Mouse (Mus musculus) embryo, embryonic 9.5 days (tissue): ENCODE measurements around the gene Arglu1.
A peak's percentile ranks its signal among the peaks of the same experiment; 100 is the strongest.

ENCODE experiments used
- DNase-seq: peaks from one replicate; pipeline ENCODE4 v3.0.0-alpha.2; 2017; ENCODE audit errors: extremely low spot score

Arglu1 gene

DNA sequence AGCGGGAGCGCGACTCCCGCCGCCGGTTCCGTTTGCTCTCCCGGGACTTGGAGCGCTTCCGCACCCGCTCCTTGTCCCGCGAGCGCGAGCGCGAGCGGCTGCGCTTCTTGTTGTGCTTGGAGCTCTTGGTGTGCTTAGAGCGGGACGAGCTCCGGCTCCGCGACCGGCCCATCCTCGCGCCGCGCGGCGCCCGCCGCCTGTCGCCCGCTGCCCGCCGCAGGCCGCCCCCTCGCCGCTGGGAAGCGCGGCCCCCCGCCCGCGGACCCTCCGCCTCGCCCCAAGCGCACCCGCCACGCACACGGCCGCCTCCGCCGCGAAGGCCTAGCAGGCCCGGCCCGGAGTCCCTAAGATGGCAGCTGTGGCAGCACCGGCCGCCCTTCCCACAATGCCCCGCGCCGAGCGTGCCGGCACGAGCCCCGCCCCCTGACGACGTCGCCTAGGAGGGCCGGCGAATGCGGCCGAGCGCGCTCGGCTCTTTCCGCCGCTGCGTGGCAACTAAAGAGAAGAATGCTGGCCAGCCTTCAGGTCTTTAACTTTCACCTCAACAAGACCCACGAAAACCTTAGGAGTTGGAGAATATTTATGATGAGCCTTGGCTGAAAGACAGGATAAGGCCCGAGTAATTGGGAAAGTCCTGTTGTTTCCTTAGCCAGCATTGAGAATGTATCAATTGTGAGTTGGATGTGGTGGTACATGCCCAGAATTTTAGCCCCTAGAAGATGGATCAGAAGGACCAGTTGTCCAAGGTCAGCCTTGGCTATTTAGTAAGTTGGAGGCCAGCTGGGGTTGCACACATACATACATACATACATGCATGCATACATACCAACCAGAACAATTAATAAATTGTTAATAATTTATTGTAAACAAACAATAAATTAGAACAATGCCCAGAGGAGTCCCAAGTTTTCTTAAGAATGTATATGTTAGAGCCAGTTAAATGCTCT, at the start of gene Arglu1:
Arglu1 (minus strand) TSS at position 376 of the 947 bp plus-strand sequence.
- peak; percentile 94 for DNase-seq

DNA sequence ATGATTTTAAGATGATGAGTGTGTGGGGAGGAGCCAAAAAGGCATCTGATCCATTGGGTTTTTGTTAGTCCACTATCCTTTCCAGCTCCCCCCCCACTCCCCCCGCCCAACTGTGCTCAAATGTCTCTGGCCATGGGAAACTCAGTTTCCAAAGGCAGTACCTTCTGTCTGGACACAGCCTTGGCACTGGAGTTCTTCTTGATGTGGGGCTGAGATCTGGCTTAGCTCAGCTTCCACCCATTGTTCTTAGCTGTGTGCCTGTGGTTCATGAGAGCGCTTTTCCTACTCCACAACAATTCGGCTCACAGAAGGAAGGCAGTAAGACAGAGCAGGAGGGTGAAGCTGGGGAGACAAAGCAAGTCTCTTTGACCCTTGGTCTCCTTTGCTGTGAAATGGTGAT, 47.0 kb upstream of the Arglu1 start:
- no peak for DNase-seq

DNA sequence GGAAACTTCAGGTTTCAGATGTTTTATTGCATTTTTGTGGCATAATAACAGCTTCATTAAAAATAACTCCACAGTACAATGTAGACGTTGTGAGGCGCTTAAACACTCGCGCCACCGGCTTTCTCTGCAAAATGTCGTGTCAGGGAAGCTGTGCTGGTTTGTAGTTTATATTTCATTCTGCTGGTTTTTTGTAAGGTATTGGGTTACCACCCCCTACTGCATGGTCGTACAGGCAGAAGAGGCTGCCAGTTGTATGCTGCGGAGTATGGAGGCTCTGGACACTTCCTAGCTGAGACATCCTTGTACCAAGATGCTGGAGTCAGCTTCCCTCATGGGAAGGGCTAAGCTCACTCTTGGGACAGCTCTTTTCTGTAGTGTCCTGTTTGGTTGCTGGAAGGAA, 46.5 kb upstream of the Arglu1 start:
- no peak for DNase-seq

DNA sequence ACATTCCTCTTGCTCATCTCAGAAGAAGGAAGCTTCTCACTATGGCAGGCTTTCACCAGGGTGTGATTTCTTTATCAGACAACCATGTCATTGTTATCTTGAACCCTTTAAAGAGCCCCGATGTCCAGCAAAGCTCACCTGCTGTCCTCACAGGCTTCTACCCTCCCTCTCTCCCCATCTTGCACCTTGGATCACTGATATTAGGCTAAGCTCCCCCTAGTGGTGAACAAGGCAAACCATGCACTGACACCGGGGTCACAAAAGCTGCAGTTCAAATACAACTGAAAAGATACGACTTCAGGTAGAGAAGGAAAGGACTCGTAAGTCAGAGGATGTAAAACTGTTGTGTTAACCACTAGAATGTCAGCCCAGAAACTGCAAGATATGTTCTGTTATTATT, 43.5 kb upstream of the Arglu1 start:
- peak; percentile 39 for DNase-seq

DNA sequence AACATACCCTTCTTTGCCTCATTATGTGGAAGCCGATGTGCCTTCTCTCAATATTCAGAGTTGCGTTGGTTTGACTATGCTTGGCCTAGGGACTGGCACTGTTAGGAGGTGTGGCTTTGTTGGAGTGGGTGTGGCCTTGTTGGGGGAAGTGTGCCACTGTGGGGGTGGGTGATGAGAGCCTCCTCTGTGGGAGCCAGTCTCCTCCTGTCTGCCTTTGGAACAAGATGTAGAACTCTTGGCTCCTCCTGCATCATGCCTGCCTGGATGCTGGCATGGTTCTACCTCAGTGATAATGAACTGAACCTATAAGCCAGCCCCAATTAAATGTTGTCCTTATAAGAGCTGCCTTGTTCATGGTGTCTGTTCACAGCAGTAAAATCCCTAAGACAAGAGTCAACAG, 38.3 kb upstream of the Arglu1 start:
- no peak for DNase-seq

DNA sequence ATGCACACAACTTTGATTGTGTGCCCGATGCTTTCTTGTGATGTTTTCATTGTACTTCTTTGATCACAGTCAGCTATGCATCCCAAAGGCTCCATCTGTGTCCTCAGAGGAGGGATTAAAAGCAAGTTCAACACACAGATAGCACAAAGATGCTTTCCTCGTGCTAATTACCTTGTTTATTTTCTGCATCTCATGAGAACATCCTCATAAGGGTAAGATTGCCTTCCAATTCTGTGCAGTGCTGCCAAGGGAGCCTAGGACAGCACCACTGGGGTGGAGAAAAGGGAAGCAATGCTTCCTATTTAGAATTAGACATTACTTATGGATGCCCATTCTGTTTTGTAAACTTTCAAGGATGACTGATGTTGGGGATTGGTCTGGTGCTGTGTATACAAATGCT, 36.2 kb upstream of the Arglu1 start:
- no peak for DNase-seq

DNA sequence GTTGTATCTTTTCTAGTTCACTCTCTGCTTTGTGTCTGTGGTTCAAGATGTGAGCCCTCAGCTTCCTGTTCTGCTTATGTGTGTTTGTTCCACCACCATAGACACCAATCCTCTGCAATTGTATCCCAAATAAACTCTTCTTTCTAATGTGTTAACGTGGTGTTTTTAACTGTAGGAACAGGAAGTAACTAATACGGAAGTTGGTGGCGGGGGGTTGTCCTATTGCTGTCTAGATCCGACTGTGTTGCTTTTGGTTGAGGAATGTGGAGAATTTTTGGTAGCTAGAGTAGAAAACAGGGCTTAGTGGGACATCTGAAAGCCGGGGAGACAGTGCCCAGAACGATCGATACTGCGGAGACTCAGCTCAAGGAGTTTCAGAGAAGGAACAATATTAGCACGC, 14.5 kb upstream of the Arglu1 start:
- no peak for DNase-seq

DNA sequence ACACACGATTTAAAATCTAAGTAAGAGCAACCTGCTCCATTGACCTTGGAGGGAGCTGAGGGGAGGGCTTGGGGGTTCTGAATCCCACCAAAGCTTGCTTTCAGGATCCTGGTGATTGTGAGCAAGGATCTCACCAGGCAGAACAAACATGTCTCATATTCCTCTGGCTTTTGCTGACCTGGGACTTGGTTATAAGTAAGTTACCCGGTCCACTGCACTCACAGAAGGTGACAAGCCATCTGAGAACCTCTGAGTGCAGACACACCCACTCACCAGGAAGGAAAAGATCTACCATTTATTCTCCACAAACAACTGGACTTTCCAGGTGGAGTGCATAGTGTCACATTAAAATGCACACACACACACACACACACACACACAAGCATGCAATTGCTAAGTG, 13.3 kb upstream of the Arglu1 start:
- DNase-seq: no peak

DNA sequence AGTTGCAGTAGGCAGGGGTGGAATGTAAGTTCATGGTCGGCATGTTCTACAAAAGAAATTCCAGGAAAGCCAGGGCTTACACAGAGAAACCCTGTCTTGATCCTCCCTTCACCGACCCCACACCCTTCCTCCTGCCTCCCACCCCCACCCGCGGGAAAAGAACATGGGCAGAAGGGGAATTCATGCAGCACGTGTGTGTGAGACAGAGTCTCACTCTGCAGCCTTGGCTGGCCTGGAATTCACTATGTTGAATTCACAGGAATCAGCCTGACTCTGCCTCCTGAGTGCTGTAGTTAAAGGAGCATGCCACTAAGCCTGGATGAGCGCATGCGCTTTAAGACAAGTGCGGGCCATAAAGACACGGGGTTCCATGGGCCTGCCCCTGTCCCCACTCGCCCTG, 10.5 kb upstream of the Arglu1 start:
- no peak for DNase-seq

DNA sequence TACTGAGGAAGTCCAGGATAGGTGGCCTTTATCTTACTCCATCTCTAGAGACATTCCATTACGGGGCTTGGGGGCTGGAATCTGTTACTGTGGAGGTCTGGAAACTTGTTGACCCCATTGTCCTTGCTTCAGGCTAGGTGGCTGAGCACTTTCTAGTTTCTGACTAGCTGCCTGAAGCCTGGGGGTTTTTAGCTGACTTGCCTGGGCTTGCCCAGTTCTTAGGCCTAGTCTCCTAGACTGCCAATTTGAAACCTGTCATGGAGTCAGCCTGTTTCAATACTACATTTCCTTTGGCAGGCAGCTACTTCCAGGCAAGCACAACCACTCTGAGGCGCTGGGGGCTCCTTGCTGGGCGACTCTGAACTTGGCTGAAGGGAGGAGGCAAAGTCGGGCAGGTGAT, 9.9 kb upstream of the Arglu1 start:
- DNase-seq: no peak

DNA sequence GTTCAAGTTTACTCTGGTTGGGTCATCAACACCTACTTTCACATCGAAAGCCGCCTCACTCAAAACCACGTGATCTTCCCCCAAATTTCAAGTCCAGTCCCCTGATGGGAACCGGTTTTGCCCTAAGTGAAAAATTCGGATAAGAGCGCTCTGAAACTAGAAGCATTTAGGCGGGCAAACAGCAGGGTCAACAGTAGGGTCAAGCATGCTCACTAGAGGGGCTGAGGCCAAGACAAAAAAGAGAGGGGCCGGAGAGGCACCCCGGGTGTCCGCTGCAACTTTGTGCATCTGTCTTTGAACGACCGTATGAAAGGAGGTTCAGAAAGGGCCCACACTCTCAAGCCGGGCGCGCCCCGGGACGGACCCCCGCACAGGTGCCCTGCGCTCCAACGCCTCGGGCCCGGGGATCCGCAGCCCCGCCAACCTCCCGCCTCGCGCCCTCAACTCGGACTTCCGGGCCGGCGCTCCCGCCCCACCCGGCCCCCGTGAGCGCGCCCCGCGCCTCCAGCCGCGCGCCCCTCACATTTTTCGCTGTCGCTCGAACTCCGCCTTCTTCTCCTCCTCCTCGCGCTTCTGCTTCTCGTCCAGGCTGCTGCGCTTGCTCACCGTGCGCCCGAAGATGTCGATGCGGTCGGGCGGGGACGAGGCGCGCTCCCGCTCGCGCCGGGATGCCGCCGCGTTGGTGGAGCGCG, 721 bp downstream of the Arglu1 start:
- peak; percentile 67 for DNase-seq

DNA sequence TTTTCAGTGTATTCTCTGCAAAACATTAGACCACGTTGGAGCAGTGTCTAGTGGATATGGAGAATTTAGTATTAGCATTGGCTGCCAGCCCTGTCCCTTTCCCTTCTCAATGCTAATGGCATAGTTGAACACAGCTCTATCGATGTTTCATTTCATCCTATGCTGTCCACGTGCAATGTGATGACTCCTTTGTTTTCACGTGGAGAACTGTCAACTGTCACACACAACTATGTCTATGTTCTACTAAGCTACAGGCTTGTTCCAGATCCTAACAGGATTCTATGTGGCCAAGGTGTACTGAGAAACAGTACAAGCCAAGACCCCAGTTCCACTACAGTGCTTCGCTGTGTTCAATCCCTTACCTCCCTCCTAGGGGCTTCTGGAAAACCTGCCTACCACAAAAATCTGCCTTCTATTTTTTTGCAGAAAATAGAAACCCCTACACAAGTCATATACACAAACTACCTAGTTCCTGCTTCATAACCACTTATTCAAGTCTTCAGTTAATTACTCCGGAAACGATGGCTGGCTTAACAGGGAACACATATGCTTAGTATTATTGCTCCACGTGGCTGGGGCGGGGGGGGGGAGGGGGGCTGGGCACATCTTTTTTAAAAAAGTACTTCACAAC, 1.4 kb downstream of the Arglu1 start:
- DNase-seq: no peak

DNA sequence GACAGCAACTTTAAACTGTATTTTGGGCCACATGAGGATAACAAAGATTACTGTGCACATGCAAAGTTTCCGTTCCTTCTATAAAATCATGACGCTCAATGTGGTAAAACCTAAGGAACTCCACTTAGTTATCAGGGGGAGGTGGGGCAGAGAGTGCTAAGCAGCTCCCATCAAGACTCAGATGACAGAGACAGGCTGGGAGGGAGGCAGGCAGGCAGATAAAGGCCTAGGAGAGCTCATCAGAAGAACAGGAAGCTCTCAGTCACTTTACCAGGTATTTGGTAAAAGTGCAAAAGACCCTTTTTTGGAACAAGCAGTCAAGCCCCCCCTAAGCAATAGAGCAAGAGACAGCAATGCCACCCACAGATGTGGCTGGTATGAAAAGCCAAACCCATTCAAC, 4.8 kb downstream of the Arglu1 start:
- DNase-seq: no peak

DNA sequence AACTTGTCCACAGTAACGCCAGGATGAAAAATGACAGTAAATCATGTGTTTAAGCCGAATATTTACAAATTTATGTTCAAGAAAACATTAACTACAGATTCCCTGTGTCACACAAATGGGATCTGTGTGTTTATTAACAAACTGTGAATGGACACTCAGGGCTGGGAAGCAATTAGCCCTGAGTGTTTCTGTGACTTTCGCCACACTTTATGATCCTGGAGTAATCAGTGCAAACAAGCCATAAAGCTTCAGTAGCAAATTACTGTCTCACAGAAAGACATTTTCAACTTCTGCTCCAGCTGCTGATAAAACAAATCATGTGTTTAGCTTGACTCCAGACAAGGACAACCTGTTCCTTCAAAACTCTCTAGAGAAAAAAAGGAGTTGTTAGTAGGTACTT, 7.6 kb downstream of the Arglu1 start:
- DNase-seq: no peak

DNA sequence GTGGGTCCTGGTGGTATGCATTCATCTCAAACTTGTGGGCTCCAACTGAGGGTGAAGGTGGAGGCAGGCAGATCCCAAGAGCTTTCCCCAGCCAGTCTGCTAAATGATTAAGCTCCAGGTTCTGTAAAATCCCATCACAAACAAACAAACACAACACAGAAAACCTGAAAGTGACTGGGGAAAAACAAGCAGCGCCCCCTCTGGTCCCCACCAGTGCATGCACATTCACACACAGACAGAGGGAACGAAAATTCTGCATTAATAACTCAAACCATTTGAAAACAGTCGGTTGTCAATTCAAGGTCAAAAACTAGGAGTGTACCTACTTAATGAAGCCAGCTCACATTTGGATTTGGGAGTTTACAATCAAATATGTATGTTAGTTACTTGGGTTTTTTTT, 12.1 kb downstream of the Arglu1 start:
- no peak for DNase-seq

DNA sequence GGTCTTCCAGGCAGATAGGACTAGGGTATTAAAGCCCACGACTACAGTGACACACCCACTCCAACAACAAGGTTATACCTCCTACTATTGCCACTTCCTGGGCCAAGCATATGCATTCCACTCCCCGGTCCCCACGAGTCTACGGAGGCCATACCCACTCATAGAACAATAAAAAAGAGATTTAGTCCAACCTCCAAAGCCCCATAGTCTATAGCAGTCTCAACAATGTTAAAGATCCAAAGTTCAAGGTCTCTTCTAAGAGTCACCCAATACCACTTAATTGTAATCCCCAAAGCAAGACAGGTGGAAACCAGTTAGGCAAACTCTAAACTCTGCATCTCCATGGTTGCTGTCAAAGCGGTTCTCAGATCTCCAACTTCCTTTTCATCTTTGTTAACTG, 15.5 kb downstream of the Arglu1 start:
- no peak for DNase-seq

DNA sequence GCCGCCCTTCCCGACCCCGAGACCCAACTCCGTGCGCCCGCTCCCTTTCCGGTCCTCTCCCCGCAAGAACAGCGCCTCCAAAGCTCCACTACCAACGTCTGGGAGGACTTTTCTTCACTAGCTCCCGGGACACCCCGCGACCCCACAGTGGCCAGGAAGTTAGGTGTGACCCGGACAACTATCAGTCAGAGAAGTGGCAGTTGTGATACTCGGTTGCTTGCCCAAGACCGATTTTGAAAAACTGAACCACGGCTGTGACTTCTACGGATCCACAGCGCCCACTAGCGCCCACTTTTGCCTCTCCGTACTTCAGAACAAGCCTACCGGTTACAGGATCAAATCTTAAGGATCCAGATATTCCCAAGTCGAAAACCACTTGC, 28.6 kb downstream of the Arglu1 start:
- peak; percentile 91 for DNase-seq

DNA sequence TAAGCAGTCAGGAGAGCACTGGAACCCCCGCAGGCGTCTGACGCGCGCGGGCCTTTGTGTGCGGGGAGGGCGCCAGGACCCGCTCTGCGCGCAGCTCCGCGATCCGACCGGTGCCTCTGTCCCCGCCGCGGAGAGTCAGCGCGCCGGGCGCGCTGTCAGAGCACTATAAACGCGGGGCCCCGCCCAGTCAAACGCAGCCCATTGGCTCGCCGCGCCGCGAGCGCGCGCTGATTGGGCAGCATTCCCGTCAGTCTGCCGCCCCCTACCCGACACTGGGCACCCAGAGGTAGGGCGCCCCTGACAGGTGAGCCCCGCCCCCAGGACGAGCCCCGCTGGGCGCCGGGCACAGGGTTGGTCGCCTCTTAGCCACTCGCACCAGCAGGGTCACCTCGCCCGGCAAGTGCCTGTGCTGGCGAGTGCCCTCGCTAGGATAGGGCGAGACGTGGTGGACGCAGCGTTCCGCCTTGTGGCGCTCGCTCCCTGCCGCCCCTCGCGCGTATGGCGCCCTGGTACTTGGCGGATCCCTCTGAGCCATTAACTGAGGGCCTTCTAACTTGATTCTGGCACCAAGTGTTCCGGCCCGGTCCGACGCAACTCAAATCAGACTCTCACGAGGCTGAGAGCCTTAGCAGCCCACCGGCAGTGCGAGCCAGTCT, 29.1 kb downstream of the Arglu1 start, which contains the start of gene Efnb2:
Efnb2 (minus strand) TSS at position 140 of the 656 bp plus-strand sequence.
- DNase-seq: peak; percentile 96

DNA sequence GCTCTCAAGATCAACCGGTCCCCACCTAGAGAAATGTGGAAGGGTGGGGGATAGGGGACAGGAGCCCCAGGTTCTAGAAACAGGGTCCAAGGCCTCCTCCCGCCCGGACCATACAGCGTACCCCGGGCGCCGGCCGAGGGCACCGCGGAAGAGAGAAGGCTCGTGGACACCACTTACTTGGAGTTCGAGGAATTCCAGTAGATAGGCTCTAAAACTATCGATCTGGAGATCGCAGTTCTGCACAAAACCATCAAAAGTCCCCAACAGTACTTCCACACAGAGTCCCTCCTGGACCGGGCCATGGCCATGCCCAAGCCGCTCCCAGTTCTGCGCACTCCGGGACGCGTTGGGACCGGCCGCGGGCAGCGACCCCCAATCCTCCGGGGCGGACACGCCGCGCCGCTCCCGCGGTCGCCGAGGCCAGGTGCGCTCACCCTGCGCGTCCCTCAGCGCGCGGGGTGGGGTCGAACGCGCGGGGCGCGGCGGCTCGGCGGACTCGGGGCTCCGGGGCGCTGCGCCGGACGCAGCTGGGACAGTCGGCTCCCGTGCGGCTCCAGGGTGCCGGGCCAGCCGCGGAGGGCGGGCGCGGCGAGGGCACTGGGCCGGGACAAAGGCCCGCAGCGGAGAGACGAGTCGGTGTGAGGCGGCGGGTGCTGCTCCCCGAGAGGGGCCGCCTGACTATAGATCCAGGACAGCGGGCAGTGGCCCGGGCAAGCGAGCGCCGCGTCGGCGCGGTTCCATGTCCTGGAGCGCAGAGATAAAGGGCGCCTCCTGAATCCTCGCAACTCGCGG, 29.8 kb downstream of the Arglu1 start:
- DNase-seq: no peak

DNA sequence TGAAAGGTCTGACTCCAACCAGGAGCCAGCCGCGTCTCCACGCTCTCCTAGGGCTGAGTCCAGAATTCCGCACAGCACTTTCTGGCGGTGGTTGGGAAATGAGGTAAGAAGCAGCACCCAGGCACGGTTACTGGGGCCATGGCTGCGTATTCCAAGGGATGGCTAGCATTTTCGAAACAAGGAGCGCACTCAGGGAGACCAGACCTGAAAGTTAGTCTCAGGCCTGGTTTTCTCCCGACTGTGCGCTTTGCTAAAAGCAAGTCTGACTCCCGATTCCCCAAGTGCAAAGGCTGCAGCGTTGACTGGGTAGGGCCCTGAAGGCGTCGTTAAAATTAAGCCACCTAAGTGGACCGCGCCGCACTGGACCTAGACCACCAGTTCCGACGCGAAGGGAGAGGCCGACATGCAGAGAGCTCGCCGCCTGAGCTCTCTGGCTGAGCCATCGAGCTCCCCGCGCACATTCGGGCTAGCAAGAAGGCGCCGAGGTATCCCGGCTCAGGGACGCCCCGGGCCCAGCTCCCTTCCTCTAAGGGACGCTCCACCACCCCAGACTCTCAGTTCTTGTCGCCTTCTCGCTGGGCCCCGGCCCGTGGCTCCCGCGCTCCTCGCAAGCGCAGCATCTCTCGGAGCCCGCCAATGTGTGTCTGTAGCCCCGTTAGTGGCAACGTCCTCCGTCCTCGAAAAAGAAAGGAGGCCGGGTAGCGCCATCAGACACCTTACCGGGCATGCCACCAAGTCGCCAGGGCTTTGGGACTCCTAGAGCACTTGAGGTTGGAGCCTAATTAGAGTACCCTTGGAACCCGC, 30.6 kb downstream of the Arglu1 start:
- DNase-seq: peak; percentile 64
